Mouse (Mus musculus) hindbrain, embryonic 11.5 days (tissue): Measurements from ENCODE around the gene Ptpn11. TPM values are rescaled to one million over a fixed set of nuclear protein-coding genes. Genes with fewer than 3 reads are reported as not detected.

Experiments used
- ATAC-seq: fragments of 200-750 bp; cut with Nextera tagmentation; 2 replicates; pipeline ENCODE4 v1.8.0; 2017; ENCODE audit warnings: mild to moderate bottlenecking, moderate TSS enrichment, moderate library complexity; ENCODE audit not compliant: low FRiP score
- DNase-seq: peaks from one replicate; pipeline ENCODE4 v3.0.0-alpha.2; 2015; ENCODE audit warnings: low spot score
- H3K27ac ChIP-seq: fragments of 300-500 bp; sonication (generic); 2 replicates; pipeline ENCODE4 v1.5.1; 2014; ENCODE audit warnings: mild to moderate bottlenecking, low read depth, low read length
- H3K27me3 ChIP-seq: fragments of 300-500 bp; sonication (generic); 2 replicates; pipeline ENCODE4 v1.6.1; 2014; ENCODE audit warnings: mild to moderate bottlenecking, low read length, moderate library complexity, mixed read lengths; ENCODE audit not compliant: control insufficient read depth, insufficient read depth
- H3K36me3 ChIP-seq: fragments of 300-500 bp; sonication (generic); 2 replicates; pipeline ENCODE4 v1.6.1; 2014; ENCODE audit warnings: mild to moderate bottlenecking, low read length, moderate library complexity, mixed read lengths; ENCODE audit not compliant: control insufficient read depth, insufficient read depth
- H3K4me1 ChIP-seq: fragments of 300-500 bp; sonication (generic); replicated peaks from 2 replicates; pipeline ENCODE4 v1.6.1; 2014; ENCODE audit warnings: low read length, mixed read lengths; ENCODE audit not compliant: control insufficient read depth, insufficient read depth
- H3K4me2 ChIP-seq: fragments of 300-500 bp; sonication (generic); replicated peaks from 2 replicates; pipeline ENCODE4 v1.6.1; 2014; ENCODE audit warnings: mild to moderate bottlenecking, low read depth, low read length
- H3K4me3 ChIP-seq: fragments of 300-500 bp; sonication (generic); 2 replicates; pipeline ENCODE4 v1.5.1; 2014; ENCODE audit warnings: low read depth, low read length
- H3K9ac ChIP-seq: fragments of 300-500 bp; sonication (generic); 2 replicates; pipeline ENCODE4 v1.6.1; 2014; ENCODE audit warnings: low read depth, low read length
- H3K9me3 ChIP-seq: fragments of 300-500 bp; sonication (generic); 2 replicates; pipeline ENCODE4 v1.6.1; 2016; ENCODE audit warnings: low read length; ENCODE audit not compliant: control insufficient read depth
- WGBS: fragments of 180-500 bp; shearing (Covaris S2); extraction: QIAGEN DNeasy Blood & Tissue Kit; methylation state at CpG from one replicate; pipeline ENCODE4 v1.1.7; 2014; 5-methylcytosine and 5-hydroxymethylcytosine counted together
- polyA plus RNA-seq: library from polyadenylated mRNA; unstranded; fragments of >200 nt; fragmentation: Nextera tagmentation; extraction: Ambion mirVana; gene quantifications from 2 replicates; pipeline ENCODE4 v1.2.1, GENCODE M21; 2014

Ptpn11 gene
- polyA plus RNA-seq, 1 experiment from 2014 or later: 32.4 TPM

GRCm38 (mm10) chr5:121196764-121197163 is 5.6 kb upstream of the Ptpn11 start:
- Histone ChIP-seq H3K27me3 (no peaks in the 10 kb centered on the region), H3K4me1 (no peaks in the 10 kb centered on the region), H3K9ac (no peak overlapping the region), H3K4me2 (no peak overlapping the region), H3K9me3 (no peaks in the 10 kb centered on the region), H3K36me3 (no peaks in the 10 kb centered on the region), H3K27ac (no peak overlapping the region), H3K4me3 (no peak overlapping the region)
- DNase-seq: no peak
- WGBS: 50% methylated on average over 5 of the region's 5 CpGs
- no peak for ATAC-seq

- no peaks in the 10 kb centered on the region for H3K9me3 ChIP-seq
- no peak overlapping the region for H3K4me2 ChIP-seq
- 25% methylated on average over 1 of the region's 1 CpGs for WGBS
- H3K4me3 ChIP-seq: no peak overlapping the region
- no peak overlapping the region for H3K27ac ChIP-seq
- ATAC-seq: no peak
- H3K36me3 ChIP-seq: no peaks in the 10 kb centered on the region
- H3K27me3 ChIP-seq: no peaks in the 10 kb centered on the region
- no peak overlapping the region for H3K9ac ChIP-seq
- peaks cover 1% of the 10 kb centered on the region; the same call in 1 of the 2 replicates for H3K4me1 ChIP-seq
- DNase-seq: no peak
Measured at GRCm38 (mm10) chr5:121194173-121194572, 3.0 kb upstream of the Ptpn11 start.

GRCm38 (mm10) chr5:121191584-121191906 is 348 bp upstream of the Ptpn11 start:
- Histone ChIP-seq H3K27ac (peak overlapping the region; percentile 33; the same call in 1 of the 2 replicates), H3K9ac (peak overlapping the region; percentile 86), H3K4me2 (peak overlapping the region; percentile 74), H3K36me3 (no peaks in the 10 kb centered on the region), H3K4me1 (peaks cover 11% of the 10 kb centered on the region), H3K9me3 (no peaks in the 10 kb centered on the region), H3K4me3 (peak overlapping the region; percentile 93), H3K27me3 (no peaks in the 10 kb centered on the region)
- WGBS: 9% methylated on average over 17 of the region's 17 CpGs
- DNase-seq: no peak
- peak; percentile 63; the same call in 1 of the 2 replicates for ATAC-seq

- H3K9me3 ChIP-seq: no peaks in the 10 kb centered on the region
- peak overlapping the region; percentile 86 for H3K9ac ChIP-seq
- H3K4me3 ChIP-seq: peak overlapping the region; percentile 93
- H3K36me3 ChIP-seq: no peaks in the 10 kb centered on the region
- DNase-seq (peak; percentile 61), ATAC-seq (no peak; the same call in 1 of the 2 replicates)
- H3K4me1 ChIP-seq: peaks cover 11% of the 10 kb centered on the region
- peak overlapping the region; percentile 74 for H3K27ac ChIP-seq
- H3K27me3 ChIP-seq: no peaks in the 10 kb centered on the region
- peak overlapping the region; percentile 74 for H3K4me2 ChIP-seq
- WGBS: 32% methylated on average over 21 of the region's 21 CpGs
Measured at GRCm38 (mm10) chr5:121190210-121190835, 874 bp downstream of the Ptpn11 start.

- Histone ChIP-seq H3K4me1 (peaks cover 11% of the 10 kb centered on the region), H3K4me2 (no peak overlapping the region), H3K27me3 (no peaks in the 10 kb centered on the region), H3K4me3 (no peak overlapping the region), H3K27ac (no peak overlapping the region), H3K36me3 (no peaks in the 10 kb centered on the region), H3K9ac (no peak overlapping the region), H3K9me3 (no peaks in the 10 kb centered on the region)
- DNase-seq (no peak), ATAC-seq (no peak)
- 82% methylated on average over 9 of the region's 9 CpGs for WGBS
Measured at GRCm38 (mm10) chr5:121189182-121189581, 2.0 kb downstream of the Ptpn11 start.

- Histone ChIP-seq H3K36me3 (no peaks in the 10 kb centered on the region), H3K27me3 (no peaks in the 10 kb centered on the region), H3K27ac (no peak overlapping the region), H3K4me3 (no peak overlapping the region), H3K9ac (no peak overlapping the region), H3K4me1 (peaks cover 11% of the 10 kb centered on the region), H3K9me3 (no peaks in the 10 kb centered on the region), H3K4me2 (no peak overlapping the region)
- DNase-seq (no peak), ATAC-seq (no peak)
- 92% methylated on average over 9 of the region's 9 CpGs for WGBS
Measured at GRCm38 (mm10) chr5:121188265-121188664, 2.9 kb downstream of the Ptpn11 start.

- DNase-seq: no peak
- Histone ChIP-seq H3K4me1 (peaks cover 11% of the 10 kb centered on the region), H3K36me3 (no peaks in the 10 kb centered on the region), H3K27ac (no peak overlapping the region), H3K9me3 (no peaks in the 10 kb centered on the region), H3K9ac (no peak overlapping the region), H3K27me3 (no peaks in the 10 kb centered on the region), H3K4me2 (no peak overlapping the region), H3K4me3 (no peak overlapping the region)
- no peak for ATAC-seq
- 88% methylated on average over 8 of the region's 8 CpGs for WGBS
Measured at GRCm38 (mm10) chr5:121187580-121188001, 3.6 kb downstream of the Ptpn11 start.

- no peak overlapping the region for H3K9ac ChIP-seq
- H3K27me3 ChIP-seq: no peaks in the 10 kb centered on the region
- H3K9me3 ChIP-seq: no peaks in the 10 kb centered on the region
- no peak overlapping the region for H3K4me2 ChIP-seq
- ATAC-seq: no peak
- no peak overlapping the region for H3K4me3 ChIP-seq
- H3K27ac ChIP-seq: peak overlapping the region; percentile 36; the same call in 1 of the 2 replicates
- H3K4me1 ChIP-seq: peaks cover 11% of the 10 kb centered on the region
- WGBS: 67% methylated on average over 11 of the region's 11 CpGs
- DNase-seq: no peak
- H3K36me3 ChIP-seq: no peaks in the 10 kb centered on the region
Measured at GRCm38 (mm10) chr5:121184945-121185551, 6.1 kb downstream of the Ptpn11 start.

GRCm38 (mm10) chr5:121184375-121184774 is 6.8 kb downstream of the Ptpn11 start:
- Histone ChIP-seq H3K36me3 (no peaks in the 10 kb centered on the region), H3K4me1 (peaks cover 11% of the 10 kb centered on the region), H3K9ac (no peak overlapping the region), H3K9me3 (no peaks in the 10 kb centered on the region), H3K27ac (peak overlapping the region; percentile 36; the same call in 1 of the 2 replicates), H3K27me3 (no peaks in the 10 kb centered on the region), H3K4me2 (no peak overlapping the region), H3K4me3 (no peak overlapping the region)
- DNase-seq (no peak), ATAC-seq (no peak)
- WGBS: 91% methylated on average over 2 of the region's 2 CpGs
